Mouse (Mus musculus): ENCODE data around the gene AC161166.1.
"Not testable (repeated sequence)": the region's sequence is repeated elsewhere in the genome, so short reads cannot be mapped to it uniquely, and the experiment has no call there.

DNA sequence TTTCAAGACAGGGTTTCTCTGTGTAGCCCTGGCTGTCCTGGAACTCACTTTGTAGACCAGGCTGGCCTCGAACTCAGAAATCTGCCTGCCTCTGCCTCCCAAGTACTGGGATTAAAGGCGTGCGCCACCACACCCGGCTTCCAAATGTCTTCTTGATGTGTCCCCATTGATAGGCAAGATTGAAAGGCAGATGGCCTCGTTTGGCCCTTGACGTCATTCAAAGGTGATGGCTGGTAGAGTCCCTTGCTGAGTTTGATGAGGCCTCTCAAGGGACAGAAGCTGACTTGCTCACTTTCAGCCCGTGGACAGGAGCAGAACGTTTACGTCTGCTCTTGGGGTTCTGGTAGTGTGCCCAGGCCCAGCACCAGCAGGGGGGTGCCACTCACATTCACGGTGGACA lies 7.8 kb upstream of the AC161166.1 start:
- not testable (repeated sequence) for TF ChIP-seq CTCF (IDR thresholded peaks at IDR 0.05; ENCODE audit: borderline replicate concordance, insufficient read depth, low read length); POLR2A (IDR thresholded peaks at IDR 0.05; ENCODE audit: low read depth, low read length)

Measured in embryonic fibroblast, embryonic 13.5 days (primary cell).